Mouse (Mus musculus) midbrain, embryonic 11.5 days (tissue): ENCODE results near the gene Prex1. TPM values are rescaled to one million over a fixed set of nuclear protein-coding genes. Genes with fewer than 3 reads are reported as not detected.

Source experiments
- ATAC-seq: fragments of 200-750 bp; cut with Nextera tagmentation; 2 replicates; pipeline ENCODE4 v1.8.0; 2017; ENCODE audit warnings: moderate TSS enrichment, moderate library complexity; ENCODE audit not compliant: low FRiP score
- DNase-seq: peaks from one replicate; pipeline ENCODE4 v3.0.0; 2015; ENCODE audit warnings: low spot score; ENCODE audit errors: missing footprints
- H3K27ac ChIP-seq: fragments of 300-500 bp; sonication (generic); 2 replicates; pipeline ENCODE4 v1.5.1; 2014; ENCODE audit warnings: low read depth, low read length
- H3K27me3 ChIP-seq: fragments of 300-500 bp; sonication (generic); 2 replicates; pipeline ENCODE4 v1.6.1; 2014; ENCODE audit warnings: mild to moderate bottlenecking, low read length, moderate library complexity, mixed read lengths; ENCODE audit not compliant: control insufficient read depth, insufficient read depth
- H3K36me3 ChIP-seq: fragments of 300-500 bp; sonication (generic); 2 replicates; pipeline ENCODE4 v1.6.1; 2014; ENCODE audit warnings: mild to moderate bottlenecking, low read length, moderate library complexity, mixed read lengths; ENCODE audit not compliant: control insufficient read depth, insufficient read depth
- H3K4me1 ChIP-seq: fragments of 300-500 bp; sonication (generic); 2 replicates; pipeline ENCODE4 v1.6.1; 2014; ENCODE audit warnings: low read length; ENCODE audit not compliant: control insufficient read depth, insufficient read depth
- H3K4me2 ChIP-seq: fragments of 300-500 bp; sonication (generic); 2 replicates; pipeline ENCODE4 v1.6.1; 2014; ENCODE audit warnings: mild to moderate bottlenecking, moderate library complexity
- H3K4me3 ChIP-seq: fragments of 300-500 bp; sonication (generic); 2 replicates; pipeline ENCODE4 v1.5.1; 2014; ENCODE audit warnings: low read depth, low read length
- H3K9ac ChIP-seq: fragments of 300-500 bp; sonication (generic); 2 replicates; pipeline ENCODE4 v1.6.1; 2014; ENCODE audit warnings: low read length
- H3K9me3 ChIP-seq: fragments of 300-500 bp; sonication (generic); 2 replicates; pipeline ENCODE4 v1.6.1; 2016; ENCODE audit warnings: low read length; ENCODE audit not compliant: control insufficient read depth
- WGBS: fragments of 180-500 bp; shearing (Covaris S2); extraction: QIAGEN DNeasy Blood & Tissue Kit; methylation state at CpG from one replicate; pipeline ENCODE4 v1.1.7; 2014; 5-methylcytosine and 5-hydroxymethylcytosine counted together
- polyA plus RNA-seq: library from polyadenylated mRNA; unstranded; fragments of >200 nt; fragmentation: Nextera tagmentation; extraction: Ambion mirVana; gene quantifications from 2 replicates; pipeline ENCODE4 v1.2.1, GENCODE M21; 2014

Prex1 gene
- polyA plus RNA-seq, 1 experiment from 2014 or later: 19.8 TPM

GRCm38 (mm10) chr2:166606481-166607245 lies 107.0 kb downstream of the Prex1 start:
- no peak overlapping the region for H3K9ac ChIP-seq
- DNase-seq: no peak
- H3K4me3 ChIP-seq: no peak overlapping the region
- H3K27ac ChIP-seq: no peak overlapping the region
- ATAC-seq: no peak
- no peaks in the 10 kb centered on the region for H3K36me3 ChIP-seq
- H3K9me3 ChIP-seq: no peaks in the 10 kb centered on the region
- H3K4me1 ChIP-seq: no peaks in the 10 kb centered on the region; the same call in 1 of the 2 replicates
- H3K27me3 ChIP-seq: no peaks in the 10 kb centered on the region
- WGBS: 82% methylated on average over 17 of the region's 17 CpGs
- no peak overlapping the region for H3K4me2 ChIP-seq

- Histone ChIP-seq H3K27me3 (no peaks in the 10 kb centered on the region), H3K4me3 (no peak overlapping the region), H3K4me1 (no peaks in the 10 kb centered on the region; the same call in 1 of the 2 replicates), H3K9me3 (no peaks in the 10 kb centered on the region), H3K36me3 (no peaks in the 10 kb centered on the region), H3K9ac (no peak overlapping the region), H3K4me2 (no peak overlapping the region), H3K27ac (no peak overlapping the region)
- 63% methylated on average over 6 of the region's 6 CpGs for WGBS
- ATAC-seq: no peak
- DNase-seq: no peak
These were observed 107.6 kb downstream of the Prex1 start for GRCm38 (mm10) chr2:166606053-166606452.

- no peak for DNase-seq
- no peak overlapping the region for H3K27ac ChIP-seq
- H3K9ac ChIP-seq: no peak overlapping the region
- no peaks in the 10 kb centered on the region for H3K27me3 ChIP-seq
- H3K9me3 ChIP-seq: no peaks in the 10 kb centered on the region
- no peak overlapping the region for H3K4me2 ChIP-seq
- no peaks in the 10 kb centered on the region; the same call in 1 of the 2 replicates for H3K4me1 ChIP-seq
- no peaks in the 10 kb centered on the region for H3K36me3 ChIP-seq
- WGBS: 75% methylated on average over 12 of the region's 12 CpGs
- no peak overlapping the region for H3K4me3 ChIP-seq
- ATAC-seq: no peak
These were observed 108.3 kb downstream of the Prex1 start for GRCm38 (mm10) chr2:166605164-166605831.

GRCm38 (mm10) chr2:166602948-166603347 lies 110.7 kb downstream of the Prex1 start:
- Histone ChIP-seq H3K9ac (no peak overlapping the region), H3K4me1 (no peaks in the 10 kb centered on the region; the same call in 1 of the 2 replicates), H3K27me3 (no peaks in the 10 kb centered on the region), H3K36me3 (0 out of 2 replicates have a peak, but pooled peaks cover 2% of the 10 kb centered on the region), H3K9me3 (no peaks in the 10 kb centered on the region), H3K27ac (no peak overlapping the region), H3K4me3 (no peak overlapping the region), H3K4me2 (no peak overlapping the region)
- 94% methylated on average over 3 of the region's 3 CpGs for WGBS
- ATAC-seq: no peak
- DNase-seq: no peak

GRCm38 (mm10) chr2:166601420-166601819 lies 112.2 kb downstream of the Prex1 start:
- Histone ChIP-seq H3K9ac (no peak overlapping the region), H3K4me2 (no peak overlapping the region), H3K27ac (no peak overlapping the region), H3K4me1 (no peaks in the 10 kb centered on the region; the same call in 1 of the 2 replicates), H3K36me3 (0 out of 2 replicates have a peak, but pooled peaks cover 2% of the 10 kb centered on the region), H3K9me3 (no peaks in the 10 kb centered on the region), H3K4me3 (no peak overlapping the region), H3K27me3 (no peaks in the 10 kb centered on the region)
- DNase-seq: no peak
- no peak for ATAC-seq
- WGBS: 92% methylated on average over 18 of the region's 18 CpGs

GRCm38 (mm10) chr2:166598453-166599155 lies 115.0 kb downstream of the Prex1 start:
- Histone ChIP-seq H3K27me3 (no peaks in the 10 kb centered on the region), H3K27ac (no peak overlapping the region), H3K4me1 (no peaks in the 10 kb centered on the region), H3K9ac (no peak overlapping the region), H3K4me2 (no peak overlapping the region), H3K36me3 (0 out of 2 replicates have a peak, but pooled peaks cover 2% of the 10 kb centered on the region), H3K9me3 (no peaks in the 10 kb centered on the region), H3K4me3 (no peak overlapping the region)
- DNase-seq (no peak), ATAC-seq (no peak)
- 89% methylated on average over 12 of the region's 12 CpGs for WGBS

GRCm38 (mm10) chr2:166597763-166598162 lies 115.9 kb downstream of the Prex1 start:
- Histone ChIP-seq H3K9me3 (no peaks in the 10 kb centered on the region), H3K4me2 (no peak overlapping the region), H3K4me3 (no peak overlapping the region), H3K27ac (no peak overlapping the region), H3K9ac (no peak overlapping the region), H3K36me3 (0 out of 2 replicates have a peak, but pooled peaks cover 2% of the 10 kb centered on the region), H3K4me1 (no peaks in the 10 kb centered on the region), H3K27me3 (no peaks in the 10 kb centered on the region)
- DNase-seq: no peak
- ATAC-seq: no peak
- 80% methylated on average over 6 of the region's 6 CpGs for WGBS

- WGBS: 41% methylated on average over 21 of the region's 21 CpGs
- no peaks in the 10 kb centered on the region for H3K4me1 ChIP-seq
- H3K27ac ChIP-seq: no peak overlapping the region
- no peak overlapping the region for H3K4me2 ChIP-seq
- no peaks in the 10 kb centered on the region for H3K9me3 ChIP-seq
- DNase-seq (peak; percentile 96), ATAC-seq (peak; percentile 52)
- no peak overlapping the region for H3K9ac ChIP-seq
- no peaks in the 10 kb centered on the region for H3K27me3 ChIP-seq
- H3K4me3 ChIP-seq: no peak overlapping the region
- H3K36me3 ChIP-seq: no peaks in the 10 kb centered on the region; the same call in 1 of the 2 replicates
These were observed 121.4 kb downstream of the Prex1 start for GRCm38 (mm10) chr2:166592034-166592912.
